Mouse (Mus musculus): ENCODE measurements around the gene Snx1. TPM values are rescaled to one million over a fixed set of nuclear protein-coding genes. Genes with fewer than 3 reads are reported as not detected.

The Snx1 gene
- polyA plus RNA-seq, 1 experiment from 2014 or later: 111 TPM

- WGBS: 14% methylated on average over 5 of the region's 5 CpGs
- Histone ChIP-seq H3K4me1 (ENCODE audit: control insufficient read depth, insufficient read depth, low read length) (peaks cover 22% of the 10 kb centered on the region), H3K9ac (ENCODE audit: low read length) (peak overlapping the region; percentile 88), H3K4me3 (ENCODE audit: low read depth, low read length) (peak overlapping the region; percentile 77), H3K27ac (ENCODE audit: low read depth, low read length) (no peak overlapping the region), H3K4me2 (ENCODE audit: low read length) (peak overlapping the region; percentile 67), H3K36me3 (ENCODE audit: control insufficient read depth, insufficient read depth, low read length) (no peaks in the 10 kb centered on the region), H3K9me3 (replicated peaks; ENCODE audit: control insufficient read depth, low read length) (no peaks in the 10 kb centered on the region), H3K27me3 (replicated peaks; ENCODE audit: control insufficient read depth, insufficient read depth, low read length) (no peaks in the 10 kb centered on the region)
- no peak for DNase-seq (ENCODE audit: low spot score)
- ATAC-seq: no peak
Measured at GRCm38 (mm10) chr9:66123648-66124047, 2.7 kb downstream of the Snx1 start.

GRCm38 (mm10) chr9:66121421-66121820 is 5.0 kb downstream of the Snx1 start:
- no peaks in the 10 kb centered on the region for H3K9me3 ChIP-seq (replicated peaks; ENCODE audit: control insufficient read depth, low read length)
- no peak overlapping the region for H3K9ac ChIP-seq (ENCODE audit: low read length)
- no peak overlapping the region for H3K4me3 ChIP-seq (ENCODE audit: low read depth, low read length)
- H3K4me1 ChIP-seq (ENCODE audit: control insufficient read depth, insufficient read depth, low read length): peaks cover 13% of the 10 kb centered on the region
- H3K36me3 ChIP-seq (ENCODE audit: control insufficient read depth, insufficient read depth, low read length): no peaks in the 10 kb centered on the region
- no peak overlapping the region for H3K4me2 ChIP-seq (ENCODE audit: low read length)
- no peak for ATAC-seq
- peak; percentile 52 for DNase-seq (ENCODE audit: low spot score)
- no peak overlapping the region; the same call in 1 of the 2 replicates for H3K27ac ChIP-seq (ENCODE audit: low read depth, low read length)
- H3K27me3 ChIP-seq (replicated peaks; ENCODE audit: control insufficient read depth, insufficient read depth, low read length): no peaks in the 10 kb centered on the region

- H3K27ac ChIP-seq (ENCODE audit: low read depth, low read length): peak overlapping the region; percentile 21; the same call in 1 of the 2 replicates
- no peaks in the 10 kb centered on the region for H3K27me3 ChIP-seq (replicated peaks; ENCODE audit: control insufficient read depth, insufficient read depth, low read length)
- H3K4me3 ChIP-seq (ENCODE audit: low read depth, low read length): no peak overlapping the region
- no peak overlapping the region for H3K9ac ChIP-seq (ENCODE audit: low read length)
- DNase-seq (ENCODE audit: low spot score): peak; percentile 13
- H3K36me3 ChIP-seq (ENCODE audit: control insufficient read depth, insufficient read depth, low read length): no peaks in the 10 kb centered on the region
- H3K4me1 ChIP-seq (ENCODE audit: control insufficient read depth, insufficient read depth, low read length): peaks cover 13% of the 10 kb centered on the region
- no peaks in the 10 kb centered on the region for H3K9me3 ChIP-seq (replicated peaks; ENCODE audit: control insufficient read depth, low read length)
- WGBS: 61% methylated on average over 3 of the region's 3 CpGs
- ATAC-seq: no peak
- H3K4me2 ChIP-seq (ENCODE audit: low read length): no peak overlapping the region
Measured at GRCm38 (mm10) chr9:66120945-66121344, 5.4 kb downstream of the Snx1 start.

GRCm38 (mm10) chr9:66120106-66120505 is 6.3 kb downstream of the Snx1 start:
- WGBS: 92% methylated on average over 4 of the region's 4 CpGs
- no peak for ATAC-seq
- Histone ChIP-seq H3K4me3 (ENCODE audit: low read depth, low read length) (no peak overlapping the region), H3K27ac (ENCODE audit: low read depth, low read length) (no peak overlapping the region), H3K27me3 (replicated peaks; ENCODE audit: control insufficient read depth, insufficient read depth, low read length) (no peaks in the 10 kb centered on the region), H3K9me3 (replicated peaks; ENCODE audit: control insufficient read depth, low read length) (no peaks in the 10 kb centered on the region), H3K36me3 (ENCODE audit: control insufficient read depth, insufficient read depth, low read length) (peaks cover 6% of the 10 kb centered on the region; the same call in 1 of the 2 replicates), H3K4me2 (ENCODE audit: low read length) (no peak overlapping the region), H3K4me1 (ENCODE audit: control insufficient read depth, insufficient read depth, low read length) (peaks cover 10% of the 10 kb centered on the region), H3K9ac (ENCODE audit: low read length) (no peak overlapping the region)
- no peak for DNase-seq (ENCODE audit: low spot score)

- no peak for ATAC-seq
- H3K4me3 ChIP-seq (ENCODE audit: low read depth, low read length): no peak overlapping the region
- 90% methylated on average over 2 of the region's 2 CpGs for WGBS
Measured at GRCm38 (mm10) chr9:66119498-66119897, 6.9 kb downstream of the Snx1 start.

GRCm38 (mm10) chr9:66116890-66117289 is 9.5 kb downstream of the Snx1 start:
- DNase-seq (ENCODE audit: low spot score): peak; percentile 12

More at GRCm38 (mm10) chr9:66119498-66119897, 6.9 kb downstream of the Snx1 start:
- H3K27me3 ChIP-seq (replicated peaks; ENCODE audit: control insufficient read depth, insufficient read depth, low read length): no peaks in the 10 kb centered on the region
- peaks cover 12% of the 10 kb centered on the region; the same call in 1 of the 2 replicates for H3K36me3 ChIP-seq (ENCODE audit: control insufficient read depth, insufficient read depth, low read length)
- no peak overlapping the region for H3K4me2 ChIP-seq (ENCODE audit: low read length)
- H3K4me1 ChIP-seq (ENCODE audit: control insufficient read depth, insufficient read depth, low read length): peaks cover 10% of the 10 kb centered on the region
- no peak for DNase-seq (ENCODE audit: low spot score)
- no peak overlapping the region for H3K9ac ChIP-seq (ENCODE audit: low read length)
- no peaks in the 10 kb centered on the region for H3K9me3 ChIP-seq (replicated peaks; ENCODE audit: control insufficient read depth, low read length)
- H3K27ac ChIP-seq (ENCODE audit: low read depth, low read length): no peak overlapping the region

GRCm38 (mm10) chr9:66114341-66114740 is 12.0 kb downstream of the Snx1 start:
- DNase-seq (ENCODE audit: low spot score): no peak
- Histone ChIP-seq H3K9ac (ENCODE audit: low read length) (no peak overlapping the region), H3K4me1 (ENCODE audit: control insufficient read depth, insufficient read depth, low read length) (no peaks in the 10 kb centered on the region), H3K9me3 (replicated peaks; ENCODE audit: control insufficient read depth, low read length) (no peaks in the 10 kb centered on the region), H3K4me2 (ENCODE audit: low read length) (no peak overlapping the region), H3K27ac (ENCODE audit: low read depth, low read length) (no peak overlapping the region), H3K36me3 (ENCODE audit: control insufficient read depth, insufficient read depth, low read length) (peaks cover 20% of the 10 kb centered on the region; the same call in 1 of the 2 replicates), H3K27me3 (replicated peaks; ENCODE audit: control insufficient read depth, insufficient read depth, low read length) (no peaks in the 10 kb centered on the region), H3K4me3 (ENCODE audit: low read depth, low read length) (no peak overlapping the region)
- no peak for ATAC-seq
- 96% methylated on average over 3 of the region's 3 CpGs for WGBS

More at GRCm38 (mm10) chr9:66116890-66117289, 9.5 kb downstream of the Snx1 start:
- ATAC-seq: no peak
- Histone ChIP-seq H3K4me1 (ENCODE audit: control insufficient read depth, insufficient read depth, low read length) (no peaks in the 10 kb centered on the region), H3K9me3 (replicated peaks; ENCODE audit: control insufficient read depth, low read length) (no peaks in the 10 kb centered on the region), H3K36me3 (ENCODE audit: control insufficient read depth, insufficient read depth, low read length) (peaks cover 17% of the 10 kb centered on the region; the same call in 1 of the 2 replicates), H3K4me3 (ENCODE audit: low read depth, low read length) (no peak overlapping the region), H3K27ac (ENCODE audit: low read depth, low read length) (no peak overlapping the region), H3K9ac (ENCODE audit: low read length) (no peak overlapping the region), H3K27me3 (replicated peaks; ENCODE audit: control insufficient read depth, insufficient read depth, low read length) (no peaks in the 10 kb centered on the region), H3K4me2 (ENCODE audit: low read length) (no peak overlapping the region)
- 60% methylated on average over 8 of the region's 8 CpGs for WGBS

GRCm38 (mm10) chr9:66110611-66111379 is 15.6 kb downstream of the Snx1 start:
- Histone ChIP-seq H3K36me3 (ENCODE audit: control insufficient read depth, insufficient read depth, low read length) (peaks cover 51% of the 10 kb centered on the region), H3K4me2 (ENCODE audit: low read length) (no peak overlapping the region), H3K4me3 (ENCODE audit: low read depth, low read length) (no peak overlapping the region), H3K9ac (ENCODE audit: low read length) (no peak overlapping the region), H3K27ac (ENCODE audit: low read depth, low read length) (peak overlapping the region; percentile 44), H3K9me3 (replicated peaks; ENCODE audit: control insufficient read depth, low read length) (no peaks in the 10 kb centered on the region), H3K27me3 (replicated peaks; ENCODE audit: control insufficient read depth, insufficient read depth, low read length) (no peaks in the 10 kb centered on the region), H3K4me1 (ENCODE audit: control insufficient read depth, insufficient read depth, low read length) (no peaks in the 10 kb centered on the region)
- ATAC-seq: no peak
- DNase-seq (ENCODE audit: low spot score): peak; percentile 25
- WGBS: 8% methylated on average over 8 of the region's 8 CpGs

- no peak for DNase-seq (ENCODE audit: low spot score)
- H3K9ac ChIP-seq (ENCODE audit: low read length): no peak overlapping the region
- no peak for ATAC-seq
- peak overlapping the region; percentile 44; the same call in 1 of the 2 replicates for H3K27ac ChIP-seq (ENCODE audit: low read depth, low read length)
- H3K9me3 ChIP-seq (replicated peaks; ENCODE audit: control insufficient read depth, low read length): no peaks in the 10 kb centered on the region
- WGBS: 17% methylated on average over 8 of the region's 8 CpGs
- H3K27me3 ChIP-seq (replicated peaks; ENCODE audit: control insufficient read depth, insufficient read depth, low read length): no peaks in the 10 kb centered on the region
- H3K4me1 ChIP-seq (ENCODE audit: control insufficient read depth, insufficient read depth, low read length): no peaks in the 10 kb centered on the region
- no peak overlapping the region for H3K4me3 ChIP-seq (ENCODE audit: low read depth, low read length)
- H3K36me3 ChIP-seq (ENCODE audit: control insufficient read depth, insufficient read depth, low read length): peaks cover 51% of the 10 kb centered on the region
- no peak overlapping the region for H3K4me2 ChIP-seq (ENCODE audit: low read length)
Measured at GRCm38 (mm10) chr9:66110126-66110525, 16.3 kb downstream of the Snx1 start.
